Mouse (Mus musculus) CH12.LX (cell line): Measurements from ENCODE around the gene Enkur. TPM values are rescaled to one million over a fixed set of nuclear protein-coding genes. Genes with fewer than 3 reads are reported as not detected.

Experiments used
- DNase-seq: peaks from one replicate; pipeline ENCODE4 v3.0.0-alpha.2; 2013; ENCODE audit errors: extremely low read depth
- H3K27ac ChIP-seq: 2 replicates; pipeline ENCODE4 v1.5.1; 2012; ENCODE audit warnings: low read depth, mild to moderate bottlenecking, control low read depth, moderate library complexity; ENCODE audit not compliant: insufficient read depth
- H3K27me3 ChIP-seq: replicated peaks from 2 replicates; pipeline ENCODE3; 2012; ENCODE audit warnings: inconsistent platforms
- H3K36me3 ChIP-seq, 2 experiments: replicated peaks in 1 of 2; 2 replicates each; pipeline versions ENCODE3 to v1.6.1; 2012; ENCODE audit warnings: inconsistent platforms in 1 of 2, low read length in 1 of 2, mild to moderate bottlenecking in 1 of 2, mixed read lengths in 1 of 2, moderate library complexity in 1 of 2; ENCODE audit not compliant: control insufficient read depth in 1 of 2, insufficient read depth in 1 of 2
- H3K4me1 ChIP-seq, 2 experiments: 2 replicates each; pipeline ENCODE4 v1.6.1; 2012; ENCODE audit warnings: inconsistent platforms in 1 of 2, moderate library complexity in 1 of 2; ENCODE audit not compliant: insufficient read depth in 2 of 2, control insufficient read depth in 1 of 2
- H3K4me2 ChIP-seq: 2 replicates; pipeline ENCODE4 v1.6.1; 2012; ENCODE audit warnings: low read depth, mild to moderate bottlenecking, control low read depth; ENCODE audit not compliant: poor library complexity, insufficient read depth, severe bottlenecking
- H3K4me3 ChIP-seq, 3 experiments: fragments of 150-350 bp in 1 of 3; sonication (generic) in 1 of 3; replicated peaks in 1 of 3; 2 replicates each; pipeline versions ENCODE3 to v1.5.1; 2011 to 2012; ENCODE audit warnings: low read depth in 2 of 3, low read length in 2 of 3, mild to moderate bottlenecking in 2 of 3, moderate library complexity in 2 of 3, control low read depth in 1 of 3, improper control_type of control experiment in 1 of 3, inconsistent platforms in 1 of 3, mixed read lengths in 1 of 3; ENCODE audit not compliant: poor library complexity in 1 of 3
- H3K79me2 ChIP-seq: replicated peaks from 2 replicates; pipeline ENCODE4 v1.6.1; 2012; ENCODE audit warnings: mild to moderate bottlenecking, moderate library complexity; ENCODE audit not compliant: control insufficient read depth, poor library complexity, insufficient read depth, severe bottlenecking; ENCODE audit errors: extremely low read depth
- H3K9ac ChIP-seq: 2 replicates; pipeline ENCODE4 v1.6.1; 2012; ENCODE audit warnings: low read depth, mild to moderate bottlenecking, control low read depth, moderate library complexity; ENCODE audit not compliant: insufficient read depth
- H3K9me3 ChIP-seq: replicated peaks from 2 replicates; pipeline ENCODE3; 2012; ENCODE audit warnings: low read length, inconsistent platforms, mixed read lengths
- BHLHE40 ChIP-seq: IDR thresholded peaks from 2 replicates; pipeline ENCODE4 v1.6.1; 2011; ENCODE audit warnings: mild to moderate bottlenecking, low read depth, low read length, improper control_type of control experiment
- CHD1 ChIP-seq: IDR thresholded peaks from 2 replicates; pipeline ENCODE4 v1.6.1; 2012; ENCODE audit warnings: low read depth, low read length, improper control_type of control experiment, inconsistent platforms
- CTCF ChIP-seq, 2 experiments: IDR thresholded peaks in 1 of 2; conservative IDR thresholded peaks in 1 of 2; 2 replicates each; pipeline ENCODE4 v1.5.1; 2011 to 2012; ENCODE audit warnings: low read depth in 2 of 2, low read length in 2 of 2, improper control_type of control experiment in 1 of 2, inconsistent platforms in 1 of 2, mild to moderate bottlenecking in 1 of 2, moderate library complexity in 1 of 2
- EP300 ChIP-seq: IDR thresholded peaks from 2 replicates; pipeline ENCODE4 v1.6.1; 2011; ENCODE audit warnings: low read length, improper control_type of control experiment
- GABPA ChIP-seq: IDR thresholded peaks from 2 replicates; pipeline ENCODE4 v1.6.1; 2012; ENCODE audit warnings: low read depth, low read length, improper control_type of control experiment, inconsistent platforms; ENCODE audit not compliant: insufficient replicate concordance
- HCFC1 ChIP-seq: IDR thresholded peaks from 2 replicates; pipeline ENCODE4 v1.6.1; 2012; ENCODE audit warnings: low read depth, mild to moderate bottlenecking, inconsistent platforms, low read length, improper control_type of control experiment
- JUN ChIP-seq: IDR thresholded peaks from 2 replicates; pipeline ENCODE4 v1.6.1; 2011; ENCODE audit warnings: low read depth, mild to moderate bottlenecking, low read length, improper control_type of control experiment, moderate library complexity; ENCODE audit not compliant: insufficient read depth
- KAT2A ChIP-seq: IDR thresholded peaks from 2 replicates; pipeline ENCODE4 v1.6.1; 2012; ENCODE audit warnings: low read length, improper control_type of control experiment, inconsistent platforms; ENCODE audit not compliant: insufficient replicate concordance
- MXI1 ChIP-seq: IDR thresholded peaks from 2 replicates; pipeline ENCODE4 v1.6.1; 2011; ENCODE audit warnings: mild to moderate bottlenecking, low read depth, low read length, improper control_type of control experiment
- NELFE ChIP-seq: IDR thresholded peaks from 2 replicates; pipeline ENCODE4 v1.6.1; 2011; ENCODE audit warnings: low read depth, low read length, improper control_type of control experiment
- PAX5 ChIP-seq: IDR thresholded peaks from 2 replicates; pipeline ENCODE4 v1.6.1; 2012; ENCODE audit warnings: low read length, inconsistent platforms, mixed read lengths
- RAD21 ChIP-seq: IDR thresholded peaks from 2 replicates; pipeline ENCODE4 v1.6.1; 2011; ENCODE audit warnings: low read depth, mild to moderate bottlenecking, low read length, improper control_type of control experiment, moderate library complexity
- RCOR1 ChIP-seq: conservative IDR thresholded peaks from 2 replicates; pipeline ENCODE4 v1.6.1; 2012; ENCODE audit warnings: low read depth, mild to moderate bottlenecking, inconsistent platforms, low read length, improper control_type of control experiment
- SIN3A ChIP-seq: IDR thresholded peaks from 2 replicates; pipeline ENCODE4 v1.6.1; 2012; ENCODE audit warnings: low read length, improper control_type of control experiment, inconsistent platforms
- UBTF ChIP-seq: IDR thresholded peaks from 2 replicates; pipeline ENCODE4 v1.6.1; 2012; ENCODE audit warnings: low read depth, mild to moderate bottlenecking, inconsistent platforms, low read length, improper control_type of control experiment, moderate library complexity
- USF2 ChIP-seq: conservative IDR thresholded peaks from 2 replicates; pipeline ENCODE4 v1.6.1; 2011; ENCODE audit warnings: low read depth, low read length, improper control_type of control experiment
- ZC3H11A ChIP-seq: IDR thresholded peaks from 2 replicates; pipeline ENCODE4 v1.6.1; 2012; ENCODE audit warnings: low read depth, mild to moderate bottlenecking, inconsistent platforms, low read length, improper control_type of control experiment
- ZKSCAN1 ChIP-seq: IDR thresholded peaks from 2 replicates; pipeline ENCODE4 v1.6.1; 2012; ENCODE audit warnings: low read depth, inconsistent platforms, low read length, improper control_type of control experiment, borderline replicate concordance
- dilution Hi-C: fragments of 300-500 bp; cut with MboI; formaldehyde crosslinking; loops from 2 replicates; pipeline ENCODE4 v1.14.3; 2020; ENCODE audit warnings: low sequenced_read_pairs; ENCODE audit not compliant: extremely low pct_unique_long_range_greater_than_20kb, extremely low pct_ligation_motif_present
- in situ Hi-C: fragments of 300-500 bp; cut with MboI; formaldehyde crosslinking; loops from 3 replicates; pipeline ENCODE4 v1.14.3; 2019; ENCODE audit warnings: low sequenced_read_pairs, low pct_ligation_motif_present, low pct_unique_long_range_greater_than_20kb, mixed read lengths
- polyA plus RNA-seq: library from polyadenylated mRNA; unstranded; fragments of >175 nt; gene quantifications from 2 replicates; pipeline ENCODE4 v1.2.1, GENCODE M21; 2012; ENCODE audit warnings: low read depth; ENCODE audit not compliant: insufficient read length
- total RNA-seq, 2 experiments: library from RNA; depleted of rRNA; stranded (reverse); fragments of 300-350 nt in 1 of 2; fragments of >200 nt in 1 of 2; gene quantifications; 2 replicates each; pipeline ENCODE4 v1.2.3; 2012 to 2014

Gene Enkur
- total and polyA plus RNA-seq, 3 experiments = 0.13 to 0.64 (median 0.39) TPM

DNA sequence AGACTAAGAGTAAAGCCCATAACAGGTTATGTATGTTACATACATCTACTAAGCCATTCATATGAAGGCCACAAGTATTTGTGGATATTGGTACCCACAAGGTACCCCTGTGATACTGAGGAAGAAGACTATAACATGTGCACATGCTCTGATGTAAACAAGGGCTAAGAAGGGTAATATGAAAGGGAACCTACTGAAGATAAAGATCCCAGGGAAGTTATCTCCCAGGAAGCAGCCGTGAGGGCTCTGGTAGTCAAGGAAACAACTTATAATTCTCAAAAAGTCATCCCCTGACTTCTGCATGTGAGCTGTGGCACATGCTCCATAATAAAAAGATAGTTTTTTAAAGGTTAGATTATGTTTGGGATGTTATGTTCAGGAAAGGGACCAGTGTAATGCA is 13.9 kb downstream of the Enkur start:
- Histone ChIP-seq H3K9ac (no peak overlapping the region), H3K4me3 (no peak overlapping the region), H3K4me2 (no peak overlapping the region), H3K27me3 (no peaks in the 10 kb centered on the region), H3K36me3 (no peaks in the 10 kb centered on the region), H3K79me2 (no peaks in the 10 kb centered on the region), H3K4me1 (peaks cover 0 to 13% of the 10 kb centered on the region in 2 experiments; a peak in 3 of 4 replicates), H3K9me3 (no peaks in the 10 kb centered on the region), H3K27ac (no peak overlapping the region)
- no peak for DNase-seq
- dilution Hi-C loops = no loop called here
- no peak for TF ChIP-seq SIN3A
- no peak for TF ChIP-seq UBTF
- no peak for TF ChIP-seq MXI1
- TF ChIP-seq USF2 = no peak
- no peak for TF ChIP-seq EP300
- TF ChIP-seq PAX5 = no peak
- no peak for TF ChIP-seq GABPA
- TF ChIP-seq JUN = no peak
- no peak for TF ChIP-seq KAT2A
- TF ChIP-seq BHLHE40 = no peak
- TF ChIP-seq ZC3H11A = no peak
- no peak for TF ChIP-seq RCOR1
- no peak for TF ChIP-seq HCFC1
- TF ChIP-seq NELFE = no peak
- no peak for TF ChIP-seq CTCF (conservative IDR thresholded peaks at IDR 0.05 in 1 of 2, IDR thresholded peaks at IDR 0.05 in 1 of 2; ENCODE audit: low read depth in 2 of 2, low read length in 2 of 2)
- no peak for TF ChIP-seq ZKSCAN1
- in situ Hi-C loops = no loop called here

DNA sequence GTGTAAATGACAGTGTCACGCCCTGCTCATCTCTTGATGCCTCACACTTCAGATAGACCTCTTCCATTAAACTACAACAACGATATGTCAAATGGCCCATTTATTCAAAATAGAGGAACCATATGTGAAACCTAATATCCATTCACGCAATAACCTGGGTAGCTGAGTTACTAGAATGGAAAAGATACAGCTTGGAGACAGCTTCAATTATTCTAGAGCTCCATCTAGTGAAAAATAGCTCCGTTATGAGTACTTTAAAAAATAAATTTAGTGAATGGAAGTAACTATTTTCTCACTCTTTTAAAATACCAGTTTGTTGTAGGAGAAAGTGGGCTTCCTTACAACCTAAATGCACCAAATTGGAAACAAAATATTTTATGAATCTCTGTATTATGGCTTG is 16.6 kb downstream of the Enkur start:
- TF ChIP-seq CHD1 (no peak), RAD21 (peak; percentile 45), CTCF (conservative IDR thresholded peaks at IDR 0.05 in 1 of 2, IDR thresholded peaks at IDR 0.05 in 1 of 2; ENCODE audit: low read depth in 2 of 2, low read length in 2 of 2) (peak in 1 of 2 experiments; percentile 43; a peak in 2 of 4 replicates)
- no peak for DNase-seq
- H3K9me3 ChIP-seq = no peaks in the 10 kb centered on the region
- in situ Hi-C loops = loop anchor here (10.0 kb wide), 1 partner anchor 294 kb away; no protein-coding TSS in a partner anchor
- H3K27me3 ChIP-seq = no peaks in the 10 kb centered on the region
- peak overlapping the region; percentile 29; the same call in 1 of the 2 replicates for H3K4me2 ChIP-seq
- H3K27ac ChIP-seq = no peak overlapping the region
- H3K79me2 ChIP-seq = no peaks in the 10 kb centered on the region
- H3K4me3 ChIP-seq = no peak overlapping the region
- H3K9ac ChIP-seq = no peak overlapping the region
- dilution Hi-C loops = no loop called here
- peaks cover 0 to 13% of the 10 kb centered on the region in 2 experiments; a peak in 3 of 4 replicates for H3K4me1 ChIP-seq
- H3K36me3 ChIP-seq = no peaks in the 10 kb centered on the region
